Mouse (Mus musculus): ENCODE data around the gene Nptx1. TPM values are rescaled to one million over a fixed set of nuclear protein-coding genes. Genes with fewer than 3 reads are reported as not detected.

The Nptx1 gene
- 0.59 TPM for polyA plus RNA-seq (2015; fragmentation: Illumina TruSeq; extraction: RNeasy Lipid Tissue Mini Kit (QIAGEN cat#74804); ENCODE audit: insufficient read depth, low read depth, low replicate concordance)

DNA sequence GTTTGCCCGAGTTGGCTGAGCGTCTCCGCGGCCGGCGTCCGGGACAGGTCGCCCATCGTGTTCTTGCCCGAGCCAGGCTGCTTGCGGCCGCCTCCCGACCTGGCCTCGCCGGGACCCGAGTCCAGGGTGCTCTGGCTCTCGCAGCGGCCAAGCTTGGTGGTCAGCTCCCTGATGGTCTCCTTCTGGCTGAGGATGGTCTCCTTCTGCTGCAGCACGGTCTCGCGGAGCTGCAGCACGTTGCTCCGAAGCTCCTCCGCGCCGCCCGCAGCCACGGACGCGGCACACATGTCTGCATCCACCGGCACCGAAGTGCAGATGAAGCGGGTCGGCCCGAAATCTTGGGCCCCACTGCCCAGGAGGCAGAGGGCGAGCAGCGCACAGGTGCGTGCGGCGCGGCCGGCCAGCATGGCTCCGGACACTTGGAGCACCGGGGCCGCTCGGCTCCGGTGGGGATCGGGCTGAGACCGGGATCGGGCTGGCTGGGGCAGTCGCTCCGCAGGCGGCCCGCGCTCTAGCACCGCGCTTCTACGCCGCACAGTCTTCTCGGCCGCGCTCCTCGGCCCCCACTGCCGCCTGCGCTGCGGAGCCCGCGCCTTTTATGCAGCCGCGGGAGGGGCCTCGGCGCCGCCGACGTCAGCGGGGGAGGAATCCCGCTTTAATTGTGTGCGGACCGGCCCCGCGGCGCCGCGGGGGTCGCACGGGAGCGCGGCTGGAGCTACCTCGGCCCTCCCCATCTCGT lies at the start of gene Nptx1:
Gene Nptx1 (minus strand): TSS at position 571 of the 739 bp plus-strand sequence.

GRCm38 (mm10) chr11:119490861-119491689 lies 56.5 kb downstream of the Nptx1 start, which contains the start of gene Endov:
Gene Endov (plus strand): TSS chr11:119491347.

Other genes with a start within 250 kb of the Nptx1 start
- 29.3 TPM for gene Eif4a3, start 247.7 kb downstream of the Nptx1 start, polyA plus RNA-seq (2015; fragmentation: Illumina TruSeq; extraction: RNeasy Lipid Tissue Mini Kit (QIAGEN cat#74804); ENCODE audit: insufficient read depth, low read depth, low replicate concordance)
- gene Card14, start 240.0 kb downstream of the Nptx1 start, polyA plus RNA-seq (2015; fragmentation: Illumina TruSeq; extraction: RNeasy Lipid Tissue Mini Kit (QIAGEN cat#74804); ENCODE audit: insufficient read depth, low read depth, low replicate concordance), result not detected
- gene Sgsh, start 192.2 kb downstream of the Nptx1 start, polyA plus RNA-seq (2015; fragmentation: Illumina TruSeq; extraction: RNeasy Lipid Tissue Mini Kit (QIAGEN cat#74804); ENCODE audit: insufficient read depth, low read depth, low replicate concordance), result 2.6 TPM
- gene Slc26a11, start 192.2 kb downstream of the Nptx1 start, polyA plus RNA-seq (2015; fragmentation: Illumina TruSeq; extraction: RNeasy Lipid Tissue Mini Kit (QIAGEN cat#74804); ENCODE audit: insufficient read depth, low read depth, low replicate concordance), result 1.8 TPM
- 14.9 TPM for gene Rnf213, start 154.7 kb downstream of the Nptx1 start, polyA plus RNA-seq (2015; fragmentation: Illumina TruSeq; extraction: RNeasy Lipid Tissue Mini Kit (QIAGEN cat#74804); ENCODE audit: insufficient read depth, low read depth, low replicate concordance)
- gene Endov, start 56.4 kb downstream of the Nptx1 start, polyA plus RNA-seq (2015; fragmentation: Illumina TruSeq; extraction: RNeasy Lipid Tissue Mini Kit (QIAGEN cat#74804); ENCODE audit: insufficient read depth, low read depth, low replicate concordance), result 3.1 TPM
- 3.1 TPM for gene Rptor, start 55.2 kb upstream of the Nptx1 start, polyA plus RNA-seq (2015; fragmentation: Illumina TruSeq; extraction: RNeasy Lipid Tissue Mini Kit (QIAGEN cat#74804); ENCODE audit: insufficient read depth, low read depth, low replicate concordance)